Mouse (Mus musculus): ENCODE measurements around the gene Mthfd2l. TPM values are rescaled to one million over a fixed set of nuclear protein-coding genes. Genes with fewer than 3 reads are reported as not detected.

Gene Mthfd2l
- polyA plus RNA-seq, 1 experiment from 2014 or later = 44.6 TPM

GRCm38 (mm10) chr5:90952731-90953481 lies 22.0 kb downstream of the Mthfd2l start:
- 0 out of 2 replicates have a peak, but pooled peaks cover 2% of the 10 kb centered on the region for H3K36me3 ChIP-seq
- H3K27me3 ChIP-seq (replicated peaks) = no peaks in the 10 kb centered on the region
- no peaks in the 10 kb centered on the region for H3K4me1 ChIP-seq
- no peak overlapping the region for H3K4me3 ChIP-seq (replicated peaks)
- no peak overlapping the region for H3K9ac ChIP-seq
- ATAC-seq (ENCODE audit: insufficient read depth, low FRiP score, low read depth) = no peak
- H3K4me2 ChIP-seq = no peak overlapping the region
- H3K27ac ChIP-seq = no peak overlapping the region
- WGBS = 81% methylated on average over 8 of the region's 8 CpGs
- H3K9me3 ChIP-seq = no peaks in the 10 kb centered on the region

- no peak overlapping the region for H3K4me2 ChIP-seq
- no peaks in the 10 kb centered on the region for H3K4me1 ChIP-seq
- H3K4me3 ChIP-seq (replicated peaks) = no peak overlapping the region
- ATAC-seq (ENCODE audit: insufficient read depth, low FRiP score, low read depth) = no peak
- 68% methylated on average over 4 of the region's 4 CpGs for WGBS
- H3K27me3 ChIP-seq (replicated peaks) = no peaks in the 10 kb centered on the region
- no peaks in the 10 kb centered on the region for H3K36me3 ChIP-seq
- H3K9ac ChIP-seq = no peak overlapping the region
- no peaks in the 10 kb centered on the region for H3K9me3 ChIP-seq
- H3K27ac ChIP-seq = no peak overlapping the region
Observed at GRCm38 (mm10) chr5:90964316-90964715, 33.4 kb downstream of the Mthfd2l start.

DNA sequence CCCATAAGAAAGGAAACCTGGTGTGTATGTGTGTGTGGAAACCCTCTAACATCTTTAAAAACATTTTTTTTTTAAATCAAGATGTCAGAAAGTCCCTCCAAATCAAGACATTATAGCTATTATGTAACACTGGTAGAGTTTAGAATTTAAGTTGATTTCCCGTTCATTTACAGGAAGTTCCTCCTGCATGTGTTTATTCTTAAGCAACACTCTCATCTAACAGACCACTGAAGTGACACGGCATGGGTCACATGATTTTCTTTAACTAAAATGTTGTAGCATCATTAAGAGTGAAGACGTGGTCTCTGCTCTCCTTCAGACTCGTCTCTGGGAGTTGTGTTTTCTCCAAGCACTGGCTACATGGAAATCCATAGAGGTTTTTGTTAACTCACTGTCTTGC lies 33.8 kb downstream of the Mthfd2l start:
- no peak overlapping the region for H3K27ac ChIP-seq
- ATAC-seq (ENCODE audit: insufficient read depth, low FRiP score, low read depth) = no peak
- H3K9ac ChIP-seq = no peak overlapping the region
- H3K4me1 ChIP-seq = no peaks in the 10 kb centered on the region
- H3K36me3 ChIP-seq = no peaks in the 10 kb centered on the region
- 70% methylated on average over 4 of the region's 4 CpGs for WGBS
- no peak overlapping the region for H3K4me2 ChIP-seq
- no peaks in the 10 kb centered on the region for H3K9me3 ChIP-seq
- no peak overlapping the region for H3K4me3 ChIP-seq (replicated peaks)
- no peaks in the 10 kb centered on the region for H3K27me3 ChIP-seq (replicated peaks)

GRCm38 (mm10) chr5:90965386-90965785 lies 34.5 kb downstream of the Mthfd2l start:
- Histone ChIP-seq H3K27me3 (replicated peaks) (no peaks in the 10 kb centered on the region), H3K4me3 (replicated peaks) (no peak overlapping the region), H3K9me3 (no peaks in the 10 kb centered on the region), H3K36me3 (no peaks in the 10 kb centered on the region), H3K4me1 (no peaks in the 10 kb centered on the region), H3K4me2 (no peak overlapping the region), H3K27ac (no peak overlapping the region), H3K9ac (no peak overlapping the region)
- WGBS = 57% methylated on average over 4 of the region's 4 CpGs
- no peak for ATAC-seq (ENCODE audit: insufficient read depth, low FRiP score, low read depth)

GRCm38 (mm10) chr5:90977244-90977643 lies 46.3 kb downstream of the Mthfd2l start:
- H3K36me3 ChIP-seq = no peaks in the 10 kb centered on the region
- 82% methylated on average over 4 of the region's 4 CpGs for WGBS
- H3K27ac ChIP-seq = no peak overlapping the region
- H3K9me3 ChIP-seq = no peaks in the 10 kb centered on the region
- H3K4me1 ChIP-seq = no peaks in the 10 kb centered on the region
- no peak overlapping the region for H3K4me2 ChIP-seq
- no peak overlapping the region for H3K4me3 ChIP-seq (replicated peaks)
- no peak overlapping the region for H3K9ac ChIP-seq
- H3K27me3 ChIP-seq (replicated peaks) = no peaks in the 10 kb centered on the region
- ATAC-seq (ENCODE audit: insufficient read depth, low FRiP score, low read depth) = no peak

DNA sequence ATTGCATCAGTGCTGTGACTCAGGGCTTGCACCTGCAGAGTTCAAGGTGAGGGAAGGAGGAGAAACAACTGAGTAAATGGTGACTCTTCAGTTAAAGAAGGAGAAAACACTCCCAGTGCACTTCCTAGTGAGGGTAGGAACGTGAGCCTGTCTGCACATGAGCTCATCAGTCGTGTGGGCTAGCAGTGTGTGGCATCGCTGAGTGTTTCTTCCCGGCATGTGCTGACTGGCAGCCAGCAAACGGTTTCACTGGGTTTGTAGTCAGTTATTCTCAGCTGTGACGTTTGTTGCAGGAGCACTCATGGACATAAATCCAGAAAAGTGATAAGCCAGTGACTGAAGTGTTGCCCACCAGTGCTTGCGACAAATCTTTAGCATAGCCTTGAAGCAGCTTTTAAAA lies 49.4 kb downstream of the Mthfd2l start:
- no peak overlapping the region for H3K27ac ChIP-seq
- H3K9ac ChIP-seq = no peak overlapping the region
- no peak overlapping the region for H3K4me2 ChIP-seq
- no peaks in the 10 kb centered on the region for H3K36me3 ChIP-seq
- no peak for ATAC-seq (ENCODE audit: insufficient read depth, low FRiP score, low read depth)
- no peaks in the 10 kb centered on the region for H3K4me1 ChIP-seq
- no peaks in the 10 kb centered on the region for H3K9me3 ChIP-seq
- WGBS = 79% methylated on average over 7 of the region's 7 CpGs
- H3K27me3 ChIP-seq (replicated peaks) = no peaks in the 10 kb centered on the region
- H3K4me3 ChIP-seq (replicated peaks) = no peak overlapping the region

DNA sequence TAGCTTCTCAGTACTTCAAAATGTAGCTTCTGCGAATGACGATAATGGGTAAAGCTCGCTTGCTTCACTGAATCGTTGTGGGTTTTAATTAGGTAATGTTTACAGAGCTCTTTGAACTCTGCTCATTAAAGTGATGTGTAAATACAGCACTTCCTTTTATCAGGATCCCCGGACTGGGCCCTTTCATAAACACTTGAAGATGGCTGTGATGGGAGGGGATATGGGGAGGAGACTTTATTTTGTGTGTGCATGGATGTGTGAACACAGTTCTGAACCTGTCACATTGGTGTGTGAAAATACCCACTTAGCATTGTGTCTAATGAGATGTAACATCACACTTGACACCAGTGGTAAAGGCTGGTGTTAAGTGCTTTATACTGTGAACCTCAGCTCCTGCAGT lies 56.7 kb downstream of the Mthfd2l start:
- WGBS = 53% methylated on average over 5 of the region's 5 CpGs
- Histone ChIP-seq H3K4me3 (replicated peaks) (no peak overlapping the region), H3K9ac (no peak overlapping the region), H3K9me3 (no peaks in the 10 kb centered on the region), H3K27me3 (replicated peaks) (no peaks in the 10 kb centered on the region), H3K36me3 (no peaks in the 10 kb centered on the region), H3K4me2 (no peak overlapping the region), H3K4me1 (no peaks in the 10 kb centered on the region), H3K27ac (no peak overlapping the region)
- no peak for ATAC-seq (ENCODE audit: insufficient read depth, low FRiP score, low read depth)

DNA sequence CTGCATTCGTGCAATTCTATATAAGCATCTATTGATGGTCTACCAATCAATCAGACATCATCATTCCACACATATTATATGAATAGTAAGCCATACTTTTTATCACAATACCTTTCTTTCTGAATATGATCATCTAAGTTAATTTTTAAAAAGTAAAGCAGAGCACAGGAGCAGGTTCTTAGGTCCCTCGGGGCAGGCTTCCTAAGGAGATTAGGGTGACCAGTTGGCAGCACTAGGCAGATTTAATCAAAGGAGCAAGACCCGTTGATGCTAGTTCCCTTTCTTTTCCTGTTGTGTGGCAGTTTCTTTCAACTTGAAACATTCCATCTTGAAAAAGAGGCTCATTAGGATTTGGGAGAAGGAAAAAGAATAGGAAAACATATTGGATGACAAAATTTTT lies 57.2 kb downstream of the Mthfd2l start:
- Histone ChIP-seq H3K9ac (no peak overlapping the region), H3K36me3 (no peaks in the 10 kb centered on the region), H3K27me3 (replicated peaks) (no peaks in the 10 kb centered on the region), H3K9me3 (no peaks in the 10 kb centered on the region), H3K4me3 (replicated peaks) (no peak overlapping the region), H3K27ac (no peak overlapping the region), H3K4me1 (no peaks in the 10 kb centered on the region), H3K4me2 (no peak overlapping the region)
- 82% methylated on average over 3 of the region's 3 CpGs for WGBS
- ATAC-seq (ENCODE audit: insufficient read depth, low FRiP score, low read depth) = no peak

DNA sequence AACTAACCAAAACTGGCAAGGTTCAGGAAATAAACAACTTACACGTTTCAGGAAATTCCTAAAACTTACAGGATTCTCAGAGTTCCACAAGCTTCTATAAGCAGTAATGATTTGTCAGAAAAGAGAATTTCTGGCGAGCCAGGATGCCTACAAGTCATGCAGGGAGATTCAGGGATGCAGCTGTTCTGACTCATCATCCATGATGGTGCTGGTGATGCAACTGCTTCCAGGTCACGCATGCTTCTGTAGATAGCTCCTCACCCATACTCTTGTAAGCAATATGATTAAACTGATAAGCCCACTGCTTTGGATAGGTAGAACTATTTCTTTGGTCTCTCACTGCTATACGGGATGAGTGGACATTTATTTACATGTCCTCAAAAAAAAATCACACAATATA lies 57.7 kb downstream of the Mthfd2l start:
- H3K4me1 ChIP-seq = no peaks in the 10 kb centered on the region
- no peak overlapping the region for H3K4me3 ChIP-seq (replicated peaks)
- H3K27ac ChIP-seq = no peak overlapping the region
- WGBS = 85% methylated on average over 4 of the region's 4 CpGs
- no peak overlapping the region for H3K9ac ChIP-seq
- no peaks in the 10 kb centered on the region for H3K36me3 ChIP-seq
- no peaks in the 10 kb centered on the region for H3K27me3 ChIP-seq (replicated peaks)
- no peaks in the 10 kb centered on the region for H3K9me3 ChIP-seq
- no peak overlapping the region for H3K4me2 ChIP-seq
- ATAC-seq (ENCODE audit: insufficient read depth, low FRiP score, low read depth) = no peak

DNA sequence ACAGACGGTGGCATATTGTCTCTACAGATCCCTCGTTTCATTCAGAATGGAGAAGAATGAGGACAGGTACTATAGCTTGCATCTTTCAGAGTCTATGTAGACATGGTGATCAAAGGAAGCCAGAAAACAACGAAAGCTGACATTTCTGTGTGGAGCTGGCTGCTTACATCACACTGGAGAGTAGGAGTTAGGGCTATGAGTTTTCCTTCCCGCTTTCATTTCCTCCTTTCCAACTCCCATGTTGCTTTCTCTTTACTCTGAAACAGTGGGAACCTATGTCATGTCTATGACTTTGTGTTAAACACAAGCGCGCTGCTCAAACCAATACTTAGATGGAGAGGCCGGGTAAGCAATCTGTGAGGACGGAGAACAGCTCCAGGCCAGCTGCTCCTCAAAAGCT lies 69.0 kb downstream of the Mthfd2l start:
- ATAC-seq (ENCODE audit: insufficient read depth, low FRiP score, low read depth) = no peak

GRCm38 (mm10) chr5:91015216-91015615 lies 84.3 kb downstream of the Mthfd2l start:
- ATAC-seq (ENCODE audit: insufficient read depth, low FRiP score, low read depth) = no peak
- Histone ChIP-seq H3K27me3 (replicated peaks) (no peaks in the 10 kb centered on the region), H3K9me3 (no peaks in the 10 kb centered on the region), H3K4me1 (no peaks in the 10 kb centered on the region), H3K27ac (no peak overlapping the region), H3K4me2 (no peak overlapping the region), H3K36me3 (no peaks in the 10 kb centered on the region), H3K4me3 (replicated peaks) (no peak overlapping the region), H3K9ac (no peak overlapping the region)
- 69% methylated on average over 10 of the region's 10 CpGs for WGBS

More for the DNA sequence above, 69.0 kb downstream of the Mthfd2l start:
- H3K9ac ChIP-seq = no peak overlapping the region
- H3K9me3 ChIP-seq = no peaks in the 10 kb centered on the region
- H3K4me1 ChIP-seq = no peaks in the 10 kb centered on the region
- no peak overlapping the region for H3K4me2 ChIP-seq
- no peak overlapping the region for H3K27ac ChIP-seq
- no peaks in the 10 kb centered on the region for H3K36me3 ChIP-seq
- WGBS = 90% methylated on average over 8 of the region's 8 CpGs
- no peak overlapping the region for H3K4me3 ChIP-seq (replicated peaks)
- no peaks in the 10 kb centered on the region for H3K27me3 ChIP-seq (replicated peaks)

GRCm38 (mm10) chr5:91023114-91023513 lies 92.2 kb downstream of the Mthfd2l start:
- Histone ChIP-seq H3K4me3 (replicated peaks) (no peak overlapping the region), H3K27ac (no peak overlapping the region), H3K27me3 (replicated peaks) (no peaks in the 10 kb centered on the region), H3K4me2 (no peak overlapping the region), H3K36me3 (no peaks in the 10 kb centered on the region), H3K9me3 (no peaks in the 10 kb centered on the region), H3K9ac (no peak overlapping the region), H3K4me1 (no peaks in the 10 kb centered on the region)
- ATAC-seq (ENCODE audit: insufficient read depth, low FRiP score, low read depth) = no peak
- 85% methylated on average over 8 of the region's 8 CpGs for WGBS

- WGBS = 84% methylated on average over 6 of the region's 6 CpGs
- H3K27me3 ChIP-seq (replicated peaks) = no peaks in the 10 kb centered on the region
- no peak within 1 kb of the TSS for H3K4me3 ChIP-seq (replicated peaks)
- no peak within 1 kb of the TSS for H3K27ac ChIP-seq
- H3K36me3 ChIP-seq = no peaks in the 10 kb centered on the region
- no peak within 1 kb of the TSS for H3K9ac ChIP-seq
- H3K4me2 ChIP-seq = no peak within 1 kb of the TSS
- ATAC-seq (ENCODE audit: insufficient read depth, low FRiP score, low read depth) = no peak
- no peaks in the 10 kb centered on the region for H3K9me3 ChIP-seq
- no peaks in the 10 kb centered on the region for H3K4me1 ChIP-seq
Observed at GRCm38 (mm10) chr5:91027164-91027563, 96.2 kb downstream of the Mthfd2l start, which contains the start of gene Epgn. Epgn (plus strand) TSS chr5:91027464.

All from stomach, embryonic 15.5 days (tissue).